Mouse (Mus musculus) right cerebral cortex, postnatal 10 days (tissue): ENCODE data around the gene Ctnna3.

Source experiments
- DNase-seq, 2 experiments: peaks; one replicate each; pipeline ENCODE4 v3.0.0; 2021; ENCODE audit warnings: low spot score in 2 of 2

Gene Ctnna3

DNA sequence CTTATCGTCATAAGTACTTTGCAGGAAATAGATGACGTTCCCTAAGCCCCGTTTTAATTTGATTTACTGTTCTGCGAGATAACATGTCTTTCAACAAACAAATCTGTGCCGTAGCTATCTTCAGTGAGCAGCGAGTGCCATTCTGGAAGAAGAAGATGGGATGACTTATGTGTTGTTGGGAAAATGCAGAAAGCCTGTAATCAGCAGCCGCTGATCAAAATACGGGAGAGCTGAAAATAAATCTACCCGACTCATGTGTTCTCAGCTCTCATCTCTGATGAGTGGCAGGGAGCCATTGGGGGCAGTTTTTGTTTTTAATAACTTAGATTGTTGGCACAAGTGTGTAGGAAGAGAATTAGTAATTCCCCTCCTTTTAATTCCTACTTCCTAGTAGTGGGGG lies 633.8 kb downstream of the Ctnna3 start:
- no peak for DNase-seq

DNA sequence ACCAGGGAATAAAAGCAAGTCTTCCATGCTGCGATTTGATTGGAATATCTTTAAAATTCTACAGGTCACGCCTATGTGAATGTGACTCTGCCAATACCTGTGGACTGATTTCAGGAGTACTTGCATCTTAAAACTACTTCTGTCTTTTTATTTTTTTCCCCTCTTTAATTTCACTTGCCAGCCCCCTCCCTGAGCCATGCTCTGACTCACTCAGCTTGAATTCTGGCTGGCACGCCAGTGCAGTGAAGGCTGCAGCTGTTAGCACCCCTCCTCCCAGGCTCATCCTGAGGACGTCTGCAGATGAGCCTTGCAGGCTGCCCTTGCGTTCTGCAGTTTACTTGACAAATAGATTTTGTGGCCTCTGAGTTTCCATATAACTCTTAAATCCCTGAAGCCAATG lies 646.0 kb downstream of the Ctnna3 start:
- peak; percentile 73 to 79 for DNase-seq

DNA sequence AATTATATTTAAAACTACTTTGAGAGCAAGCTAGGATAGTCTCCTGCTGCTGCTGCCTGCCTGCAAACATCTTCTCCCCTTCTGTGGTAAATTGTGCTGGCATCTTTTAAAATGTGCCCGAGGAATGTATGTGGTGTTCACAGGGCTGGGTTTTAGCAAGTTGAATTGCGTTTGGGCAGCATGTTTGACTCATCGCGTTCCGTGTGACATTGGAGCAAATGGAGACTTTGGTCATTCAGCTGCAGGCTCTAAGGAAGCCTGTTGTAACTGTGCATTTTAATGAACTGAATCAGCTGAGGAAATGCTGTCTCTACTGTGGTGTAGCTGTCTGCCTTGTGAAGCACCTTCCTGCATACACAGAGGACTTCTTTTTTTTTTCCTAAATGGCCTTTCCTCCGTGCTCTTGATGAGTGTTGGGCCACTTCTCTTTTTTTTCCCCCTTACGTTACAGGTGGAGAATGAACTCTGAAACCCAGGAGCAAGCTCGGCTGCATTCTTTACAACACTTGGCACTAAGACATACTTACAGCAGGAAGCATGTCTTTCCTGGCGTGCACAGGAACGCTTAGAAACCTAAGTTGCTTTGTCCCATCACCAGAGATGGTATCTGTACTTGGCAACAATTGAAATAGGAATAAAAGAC lies 646.6 kb downstream of the Ctnna3 start:
- DNase-seq = no peak

- no peak for DNase-seq
Observed at GRCm38 (mm10) chr10:64082345-64082744, 652.4 kb downstream of the Ctnna3 start.

GRCm38 (mm10) chr10:64083813-64084212 lies 653.9 kb downstream of the Ctnna3 start:
- DNase-seq = peak; percentile 34 to 38

DNA sequence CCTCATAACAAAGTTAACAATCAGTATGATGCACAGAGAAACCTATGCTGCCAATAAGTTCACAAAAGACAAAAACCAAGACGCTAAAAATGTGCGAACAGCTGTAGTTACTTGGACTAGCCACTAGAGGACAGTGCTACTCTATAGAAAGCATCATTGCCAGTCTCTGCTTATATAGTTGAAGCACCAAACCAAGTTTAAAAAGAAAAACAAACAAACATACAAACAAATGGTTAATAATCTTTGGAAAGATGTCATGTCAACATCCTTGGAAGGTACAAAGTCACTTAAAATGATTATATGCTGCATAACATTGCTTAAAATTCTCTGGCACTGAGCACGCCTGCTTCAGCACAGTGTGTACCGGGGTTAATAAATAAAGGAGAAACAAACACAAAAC lies 654.6 kb downstream of the Ctnna3 start:
- peak in 1 of 2 experiments; percentile 48 for DNase-seq

DNA sequence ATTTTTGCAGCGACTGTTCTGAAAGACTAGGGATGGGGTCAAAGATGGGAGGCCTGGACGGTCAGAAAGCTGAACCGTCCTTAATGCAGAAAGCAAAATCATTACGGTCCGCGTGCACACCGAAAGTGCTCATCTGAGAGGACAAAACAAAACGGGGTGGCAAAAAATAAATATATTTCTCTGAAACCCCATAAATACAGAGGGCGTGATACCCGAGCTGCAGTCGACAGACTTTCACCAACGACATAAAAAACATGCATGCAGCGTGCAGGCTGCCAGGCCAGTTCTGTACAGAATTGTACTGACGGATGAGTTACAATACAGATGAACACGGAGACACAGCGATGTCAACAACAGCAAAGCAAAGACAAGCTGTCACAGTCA lies 656.3 kb downstream of the Ctnna3 start:
- DNase-seq = no peak

DNA sequence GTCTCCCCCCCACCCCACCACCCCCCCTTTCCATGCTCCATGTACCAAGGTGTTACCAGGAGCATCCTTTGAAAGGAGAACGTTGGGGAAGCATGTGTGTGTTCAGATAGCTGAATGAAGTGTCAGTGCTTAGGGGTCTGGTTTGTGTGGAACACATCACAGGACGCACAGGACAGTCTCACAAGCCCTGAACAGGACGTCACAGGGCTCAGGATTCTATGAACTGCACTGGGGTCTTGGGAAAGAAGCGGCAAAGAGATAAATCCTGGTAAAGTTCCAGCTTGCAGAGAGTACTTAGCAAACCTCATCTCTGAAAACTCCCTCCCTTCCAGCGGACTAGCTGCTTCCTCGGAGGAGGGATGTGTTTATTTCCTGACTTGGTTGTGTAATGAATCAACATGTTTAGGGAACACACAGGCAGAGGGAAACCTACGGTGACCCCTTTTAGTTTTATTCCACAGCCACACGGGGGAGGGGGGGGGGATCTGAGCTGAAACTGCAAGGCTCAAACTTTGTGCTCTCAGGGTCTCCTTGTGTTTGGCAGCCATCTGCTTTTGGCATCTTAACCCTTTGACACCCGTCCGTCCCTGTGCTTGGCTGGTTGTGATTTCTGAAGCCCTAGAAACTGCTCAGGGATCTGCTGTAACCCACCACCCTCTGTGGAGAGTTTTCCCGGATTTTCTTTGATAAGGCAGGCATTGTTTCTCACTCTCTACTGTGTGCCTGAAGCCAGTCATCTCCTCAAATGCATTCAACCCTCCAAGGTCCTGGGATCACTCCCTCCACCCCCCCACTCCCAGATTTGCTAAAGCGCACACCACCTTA lies 656.9 kb downstream of the Ctnna3 start:
- DNase-seq = no peak

- no peak for DNase-seq
Observed at GRCm38 (mm10) chr10:64087521-64087920, 657.6 kb downstream of the Ctnna3 start.

DNA sequence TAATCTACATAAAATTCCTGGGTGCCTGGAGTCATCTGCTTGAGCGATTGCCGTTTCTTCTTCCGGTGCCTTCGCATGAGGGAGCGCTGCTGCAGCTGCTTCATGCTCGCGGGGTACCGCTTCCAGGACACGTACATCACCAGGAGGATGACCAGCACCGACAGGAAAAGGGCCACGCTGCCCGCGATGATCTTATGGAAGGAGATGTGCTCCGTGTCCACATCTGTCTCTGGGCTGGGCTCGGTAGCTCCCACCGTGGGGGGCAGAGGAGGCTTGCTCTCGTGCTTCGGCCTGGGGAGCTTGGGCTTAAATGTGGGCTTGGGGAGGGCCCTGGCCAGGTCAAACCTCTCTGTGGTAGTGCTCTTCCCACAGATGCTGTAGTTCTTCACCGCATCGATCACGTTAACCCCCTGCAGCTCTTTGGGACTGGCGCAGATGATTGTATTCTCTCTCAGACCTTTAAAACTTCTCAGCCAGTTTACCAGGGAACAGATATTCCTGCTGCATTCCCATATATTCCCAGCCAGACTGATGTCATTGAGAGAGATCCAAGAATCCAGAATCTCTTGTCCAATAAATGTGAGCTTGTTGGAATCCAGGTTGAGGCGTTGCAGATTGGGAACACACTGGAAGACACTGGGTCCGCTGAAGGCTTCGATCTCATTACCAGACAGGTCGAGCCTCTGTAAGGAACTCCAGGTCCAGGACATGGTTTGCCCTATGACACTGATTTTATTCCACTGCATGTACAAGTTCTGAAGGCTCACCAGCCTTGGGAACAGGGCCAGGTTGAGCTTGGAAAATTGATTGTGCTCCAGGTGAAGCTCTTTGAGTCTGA lies 658.3 kb downstream of the Ctnna3 start:
- DNase-seq = peak; percentile 55 to 56

GRCm38 (mm10) chr10:64088774-64089460 lies 659.0 kb downstream of the Ctnna3 start:
- DNase-seq = no peak

DNA sequence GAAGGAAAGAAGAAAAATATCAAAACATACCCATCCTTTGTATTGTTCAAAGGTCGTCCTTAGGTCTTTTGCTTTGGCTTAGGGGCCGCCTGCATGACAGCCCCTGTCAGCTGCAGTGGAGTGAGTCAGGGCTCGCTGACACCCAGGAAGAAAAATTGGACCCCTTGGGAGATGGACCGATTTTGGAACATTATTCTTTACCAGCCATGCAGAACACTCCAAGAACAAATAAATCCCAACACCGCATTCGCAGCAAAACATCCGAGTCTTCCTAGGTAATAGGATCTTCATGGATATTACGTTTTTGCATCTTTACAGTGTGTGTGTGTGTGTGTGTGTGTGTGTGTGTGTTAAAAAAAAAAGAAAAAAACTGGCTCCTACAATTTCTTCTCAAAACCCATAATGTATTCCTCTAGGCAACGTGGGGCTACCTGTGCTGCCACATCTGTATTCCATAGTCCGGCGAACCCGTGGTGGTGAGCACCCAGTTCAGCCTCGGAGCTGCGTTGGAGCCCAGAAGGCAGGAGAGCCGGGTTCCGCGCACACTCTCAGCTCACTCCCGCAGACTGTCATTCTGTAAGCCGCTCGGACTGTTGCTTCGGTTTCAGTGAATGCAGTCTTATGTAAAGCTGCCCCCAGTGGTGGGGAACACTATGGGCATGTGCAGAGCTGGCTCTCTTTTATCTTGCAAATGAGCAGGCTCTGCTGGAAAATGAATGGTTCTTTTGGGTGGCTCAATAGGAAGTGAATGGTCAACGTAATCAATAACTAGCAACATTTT lies 660.0 kb downstream of the Ctnna3 start, which contains the start of gene Lrrtm3:
TSS of gene Lrrtm3 (minus strand) at position 598 of the 781 bp plus-strand sequence.
- DNase-seq = peak; percentile 91 to 93

DNA sequence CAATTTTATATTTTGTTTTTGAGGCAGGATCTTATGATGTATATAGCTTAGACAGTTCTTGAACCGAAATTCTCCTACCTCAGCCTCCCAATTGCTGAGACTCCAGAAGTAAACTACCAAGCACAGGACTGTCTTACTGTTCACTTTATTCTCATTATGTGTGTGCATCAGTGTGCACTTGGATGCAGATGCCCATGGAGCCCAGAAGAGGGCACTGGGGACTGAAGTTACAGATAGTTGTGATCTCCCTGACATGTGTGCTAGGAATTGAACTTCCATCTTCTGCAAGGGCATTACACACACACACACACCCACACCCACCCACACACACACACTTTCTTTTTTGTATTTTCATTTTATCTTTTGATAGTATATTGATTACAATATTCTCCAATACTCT lies 666.6 kb downstream of the Ctnna3 start:
- DNase-seq = no peak

DNA sequence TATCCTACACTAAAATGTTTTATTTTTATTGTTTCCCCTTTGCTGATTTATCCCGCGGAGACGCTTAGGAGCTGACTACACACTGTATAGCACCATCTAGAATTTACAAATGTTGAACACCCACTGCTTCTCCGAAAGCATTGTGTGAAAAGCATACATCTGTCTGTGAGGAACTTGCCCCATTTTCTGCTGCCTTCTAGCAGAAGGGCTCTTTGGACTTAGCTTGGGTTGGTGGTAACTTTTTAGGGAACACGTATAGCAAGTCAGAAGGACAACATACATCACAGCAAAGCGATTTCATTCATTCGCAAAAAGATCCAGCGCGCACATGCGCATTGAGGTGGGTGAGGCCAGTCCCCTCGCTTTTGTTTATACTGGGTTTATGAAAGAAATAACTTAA lies 685.3 kb downstream of the Ctnna3 start:
- no peak for DNase-seq

DNA sequence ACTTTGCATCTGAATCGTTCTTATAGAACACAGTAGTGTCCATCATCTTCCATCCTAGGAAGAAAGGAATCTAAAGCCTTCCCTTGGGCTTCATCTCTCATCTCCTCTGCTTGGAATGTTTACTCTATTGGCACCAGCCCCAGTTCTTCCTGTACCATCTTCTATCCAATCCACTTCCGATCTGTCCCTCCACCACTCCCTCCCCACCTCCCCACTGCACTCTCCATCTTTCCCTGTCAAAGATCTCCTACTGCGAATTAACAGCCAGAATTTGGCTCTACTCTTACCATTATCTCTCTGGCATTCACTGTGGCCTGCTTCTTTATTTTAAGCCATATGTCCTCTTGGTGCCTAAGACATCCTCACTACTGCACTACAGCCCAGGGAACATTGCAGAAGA lies 688.9 kb downstream of the Ctnna3 start:
- DNase-seq = no peak

- DNase-seq = peak in 1 of 2 experiments; percentile 27
Observed at GRCm38 (mm10) chr10:64130397-64131150, 700.7 kb downstream of the Ctnna3 start.

DNA sequence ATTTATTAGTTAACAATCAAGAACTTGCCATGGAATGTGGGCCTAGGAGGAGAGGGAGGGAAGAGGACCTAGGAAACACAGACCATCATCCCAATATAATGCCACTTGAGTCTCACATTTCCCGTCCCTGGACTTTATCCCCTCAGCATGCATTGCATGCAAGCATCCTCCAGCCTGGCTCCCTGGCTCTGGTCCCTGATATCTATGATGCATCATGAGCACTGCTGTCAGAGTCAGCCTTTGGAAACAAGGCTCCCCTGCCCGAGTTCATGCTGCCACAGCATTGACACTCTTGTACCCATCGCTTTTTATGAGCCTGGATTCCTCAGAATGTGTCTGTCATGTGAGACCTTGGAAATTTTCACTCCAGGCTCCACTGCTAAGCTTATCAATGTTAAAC lies 703.6 kb downstream of the Ctnna3 start:
- DNase-seq = no peak

DNA sequence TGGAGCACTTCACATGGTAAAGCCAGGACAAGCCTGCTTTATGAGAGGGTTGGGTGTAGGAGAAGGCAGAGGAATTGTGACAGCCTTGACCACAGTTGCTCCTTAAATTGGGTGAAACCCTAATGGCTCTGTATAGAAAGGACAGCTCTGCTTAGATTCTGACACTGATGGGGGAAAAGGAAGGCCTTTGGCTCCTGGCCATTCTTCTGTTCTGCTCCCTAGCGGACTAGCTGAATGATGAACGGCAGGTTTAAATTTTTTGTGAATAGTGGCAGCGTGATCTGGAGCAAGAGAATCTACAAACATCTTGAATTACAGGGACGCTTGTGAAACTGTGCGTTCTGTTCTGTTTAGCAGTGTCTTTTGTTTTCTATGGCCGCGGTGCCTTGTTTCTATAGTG lies 705.6 kb downstream of the Ctnna3 start:
- DNase-seq = no peak

DNA sequence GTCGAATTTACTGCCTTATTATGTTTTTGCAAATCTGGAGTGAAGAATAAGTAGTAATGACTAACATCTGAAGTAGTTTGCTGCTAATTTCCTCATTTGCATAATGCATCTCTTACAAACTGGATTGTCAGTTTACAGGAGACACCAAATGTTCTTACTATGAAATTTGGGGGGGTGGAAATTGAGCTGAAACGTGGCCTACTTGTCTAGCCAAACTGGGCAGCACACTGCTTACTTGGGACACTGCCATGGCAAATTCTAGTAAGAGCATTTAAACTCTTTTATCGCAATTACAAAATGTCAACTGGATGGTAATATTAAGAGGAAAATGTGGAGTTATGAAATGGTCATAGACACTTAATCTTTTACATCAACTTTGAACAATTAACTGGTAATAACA lies 716.6 kb downstream of the Ctnna3 start:
- no peak for DNase-seq

DNA sequence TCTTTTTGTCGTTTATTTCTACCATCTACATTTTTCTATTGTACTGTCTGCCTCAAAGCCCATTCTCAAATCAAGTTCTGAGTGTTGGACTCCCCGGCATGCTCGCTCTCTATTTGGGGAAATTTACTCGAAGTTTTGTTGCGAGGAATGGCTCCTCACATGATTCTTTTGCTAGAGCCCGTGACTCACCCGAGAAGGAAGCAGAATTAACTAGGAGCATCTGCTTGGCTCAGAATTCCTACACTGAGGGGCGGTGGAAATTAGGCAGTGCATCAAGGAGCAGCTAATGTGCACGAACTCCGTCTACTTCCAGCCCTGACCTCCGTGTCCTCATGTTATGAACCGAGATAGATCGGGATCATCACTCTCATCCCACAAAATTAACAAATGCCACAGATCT lies 751.8 kb downstream of the Ctnna3 start:
- DNase-seq = peak in 1 of 2 experiments; percentile 37
